Mouse (Mus musculus) heart, postnatal 0 days (tissue): ENCODE data around the gene Astn2.

Experiments used
- CTCF ChIP-seq: IDR thresholded peaks from 2 replicates; pipeline ENCODE4 v1.5.1; 2016; ENCODE audit warnings: antibody characterized with exemption, control low read depth, low read depth
- EP300 ChIP-seq: IDR thresholded peaks from 2 replicates; pipeline ENCODE4 v1.6.1; 2016; ENCODE audit warnings: antibody characterized with exemption, low read depth

DNA sequence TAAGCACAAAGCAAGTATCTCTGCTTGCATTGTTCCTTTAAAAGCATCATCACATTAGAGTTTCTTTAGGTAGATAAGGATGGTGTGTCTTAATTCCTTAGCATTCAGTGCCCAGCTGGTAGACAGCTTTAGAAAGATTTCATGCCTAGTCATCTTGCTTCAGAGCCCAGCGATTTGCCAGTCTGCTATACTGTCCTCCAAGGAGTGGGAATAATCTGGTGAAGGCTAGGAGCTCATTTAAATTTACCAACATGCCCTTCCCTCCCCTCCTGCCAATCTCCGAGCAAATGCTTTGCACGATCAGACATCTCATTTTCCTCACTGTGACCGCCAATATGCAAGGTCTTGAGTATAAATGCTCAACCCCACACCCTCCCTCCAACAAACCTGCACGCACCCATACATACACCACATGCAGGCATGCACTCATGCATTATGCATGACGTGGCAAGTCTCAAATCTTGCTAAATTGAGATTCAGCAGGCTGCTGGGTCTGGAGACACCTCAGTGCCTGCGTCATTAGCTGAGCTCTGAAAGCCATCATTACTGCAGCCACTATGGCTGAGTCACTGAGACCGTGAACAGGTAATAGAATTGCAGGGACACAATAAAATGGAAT lies 704.6 kb downstream of the Astn2 start:
- TF ChIP-seq CTCF (no peak), EP300 (no peak)
